Mouse (Mus musculus) cortical plate, adult 2 months (tissue): Measurements from ENCODE around the gene Entpd3.

ENCODE experiments used
- CTCF ChIP-seq: fragments of 200-500 bp; IDR thresholded peaks from 2 replicates; pipeline ENCODE4 v1.5.1; 2011; ENCODE audit warnings: mild to moderate bottlenecking, control low read depth, low read length; ENCODE audit not compliant: insufficient read depth; ENCODE audit errors: extremely low read depth
- POLR2A ChIP-seq: fragments of 200-500 bp; IDR thresholded peaks from 2 replicates; pipeline ENCODE4 v1.6.1; 2011; ENCODE audit warnings: mild to moderate bottlenecking, low read length, control low read depth; ENCODE audit not compliant: insufficient read depth; ENCODE audit errors: extremely low read depth

GRCm38 (mm10) chr9:120546482-120546881 is 6.9 kb downstream of the Entpd3 start:
- TF ChIP-seq POLR2A, result no peak
- no peak for TF ChIP-seq CTCF
